Mouse (Mus musculus) small intestine, adult 2 months (tissue): ENCODE results near the gene Nmd3.

Experiments
- CTCF ChIP-seq: fragments of 200-500 bp; IDR thresholded peaks from 2 replicates; pipeline ENCODE4 v1.5.1; 2012; ENCODE audit warnings: low read depth, mild to moderate bottlenecking, control low read depth, inconsistent platforms, low read length, moderate library complexity, mixed read lengths; ENCODE audit not compliant: insufficient replicate concordance, insufficient read length; ENCODE audit errors: extremely low read depth
- POLR2A ChIP-seq: fragments of 200-500 bp; IDR thresholded peaks from 2 replicates; pipeline ENCODE4 v1.6.1; 2012; ENCODE audit warnings: low read depth, mild to moderate bottlenecking, control low read depth, inconsistent platforms, low read length, moderate library complexity

DNA sequence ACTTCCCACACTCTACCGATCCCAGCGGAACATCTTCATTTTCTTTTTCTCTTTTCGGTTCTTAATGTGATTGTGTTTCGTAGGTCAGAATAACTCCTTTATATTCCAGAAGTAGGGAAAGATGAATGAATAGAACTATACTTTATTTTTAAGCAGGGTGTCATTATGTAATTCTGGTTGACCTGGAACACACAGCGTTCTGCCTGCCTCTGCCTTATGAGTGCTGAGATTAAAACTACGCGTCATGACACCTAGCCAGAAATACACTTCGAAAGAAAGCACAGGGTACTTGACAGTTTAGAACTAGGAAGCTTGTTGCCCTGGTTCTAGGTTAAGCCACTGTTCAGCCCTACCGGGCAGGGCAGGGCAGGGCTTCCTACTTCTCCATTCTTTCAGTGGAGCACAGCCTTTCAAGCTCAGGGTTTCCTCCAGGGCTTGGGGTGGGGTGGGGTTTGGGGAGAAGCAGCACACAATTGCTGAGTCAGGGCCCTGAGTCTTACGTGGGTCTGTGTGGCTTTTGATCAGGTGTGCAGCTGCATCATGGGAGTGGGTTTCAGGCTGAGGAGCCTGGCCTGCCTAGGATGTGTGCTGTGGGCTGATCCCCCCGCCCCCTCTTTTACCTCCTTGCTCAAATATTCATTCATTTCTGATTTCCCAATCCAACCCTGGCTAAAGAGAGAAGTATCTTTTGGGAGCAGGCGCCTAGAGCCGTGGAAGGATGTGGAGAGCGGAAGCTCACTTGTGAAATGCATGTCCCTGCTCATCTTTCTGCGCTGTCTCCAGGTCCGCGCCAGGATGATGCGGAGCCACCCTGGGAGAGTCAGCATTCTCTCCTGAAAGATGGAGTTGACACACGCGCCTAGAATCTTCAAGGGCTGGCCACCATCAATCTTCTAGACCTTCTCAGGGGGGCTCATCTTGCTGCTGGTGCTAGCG lies 42.1 kb downstream of the Nmd3 start:
- no peak for TF ChIP-seq CTCF
- TF ChIP-seq POLR2A = no peak
